Mouse (Mus musculus): ENCODE results near the gene Henmt1. TPM values are rescaled to one million over a fixed set of nuclear protein-coding genes. Genes with fewer than 3 reads are reported as not detected.

Gene Henmt1
- total RNA-seq, 2 experiments from 2014 or later, result 1.8 to 2.6 TPM

- DNase-seq, result no peak
Observed at GRCm38 (mm10) chr3:108997762-108998161, 58.1 kb downstream of the Henmt1 start.

GRCm38 (mm10) chr3:108999173-108999572 lies 59.5 kb downstream of the Henmt1 start:
- no peak for DNase-seq

- DNase-seq, result no peak
Observed at GRCm38 (mm10) chr3:109005777-109006176, 66.1 kb downstream of the Henmt1 start.

- no peak for DNase-seq
Observed at GRCm38 (mm10) chr3:109008180-109008579, 68.5 kb downstream of the Henmt1 start.

Other genes starting within 250 kb of the Henmt1 start
- gene Gpsm2, start 217.6 kb upstream of the Henmt1 start, total RNA-seq (2021), result 10 to 100 TPM; 15.9 to 19.6 TPM
- gene Aknad1, start 200.2 kb upstream of the Henmt1 start, total RNA-seq (2021), result under 1 TPM; 0.10 to 0.13 TPM
- 10 to 100 TPM; 22.9 to 25.9 TPM for gene Stxbp3, start 99.3 kb upstream of the Henmt1 start, total RNA-seq (2021)
- gene Fndc7, start 49.9 kb upstream of the Henmt1 start, total RNA-seq (2021), result under 1 TPM in 1 of 2 experiments, not detected in 1; 0.13 TPM
- gene Prpf38b, start 28.1 kb upstream of the Henmt1 start, total RNA-seq (2021), result 10 to 100 TPM; 46.7 to 51.9 TPM
- not detected for gene Gm9857, start 572 bp downstream of the Henmt1 start, total RNA-seq (2021)
- 10 to 100 TPM; 26.9 to 27.9 TPM for gene Fam102b, start 87.7 kb downstream of the Henmt1 start, total RNA-seq (2021)
- not detected for gene Slc25a54, start 140.6 kb downstream of the Henmt1 start, total RNA-seq (2021)
- gene Slc25a24, start 183.3 kb downstream of the Henmt1 start, total RNA-seq (2021), result 1 to 10 TPM; 2.9 to 3.0 TPM

Data from layer of hippocampus, postnatal 36 days (tissue).